In genomic region chr7:45158991-45159390, GRCm38 (mm10) we compare ENCODE assay signal across 42 mouse cellular contexts. TPM values are rescaled to one million over a fixed set of nuclear protein-coding genes. Genes with fewer than 3 reads are reported as not detected.
"Had no signal": no experiment of that assay in that cellular context is flagged by ENCODE, and none has a peak within 500 bp of the region (broad histone marks: within the 10 kb centered on the region; RNA-seq: fewer than 3 reads in every experiment).

No protein-coding gene starts in this region.

- ATAC-seq: hindbrain, postnatal 0 days; intestine, embryonic 16.5 days; liver, embryonic 12.5 days had no signal

- DNase-seq: gastrocnemius, postnatal 14 days; gastrocnemius, postnatal 36 days; heart, adult 2 months; heart, postnatal 14 days; heart, postnatal 36 days; kidney, adult 11 months; kidney, adult 2 months; kidney, adult 9 months; kidney, postnatal 14 days; kidney, postnatal 36 days; layer of hippocampus, adult 9-11 months; layer of hippocampus, postnatal 36 days; left cerebral cortex, postnatal 4 days had no signal

- H3K27ac ChIP-seq: heart, adult 2 months; hindbrain, embryonic 13.5 days; hindbrain, embryonic 15.5 days; hindbrain, postnatal 0 days; kidney, embryonic 15.5 days; kidney, postnatal 0 days; limb, embryonic 13.5 days; limb, embryonic 15.5 days; liver, embryonic 12.5 days; liver, embryonic 14.5 days had no signal

- H3K4me2 ChIP-seq: heart, embryonic 11.5 days; hindbrain, embryonic 13.5 days; hindbrain, embryonic 15.5 days; kidney, embryonic 15.5 days; limb, embryonic 13.5 days; limb, embryonic 15.5 days; liver, embryonic 12.5 days had no signal

- H3K4me3 ChIP-seq: heart, adult 2 months; hindbrain, embryonic 13.5 days; hindbrain, embryonic 15.5 days; kidney, embryonic 15.5 days; limb, embryonic 13.5 days; limb, embryonic 15.5 days; liver, embryonic 12.5 days had no signal

- H3K9ac ChIP-seq: hindbrain, embryonic 13.5 days; hindbrain, embryonic 15.5 days; kidney, embryonic 15.5 days; limb, embryonic 13.5 days; limb, embryonic 15.5 days; liver, embryonic 12.5 days; liver, embryonic 14.5 days had no signal

- H3K9me3 ChIP-seq: hindbrain, embryonic 13.5 days; hindbrain, embryonic 15.5 days; kidney, embryonic 15.5 days; limb, embryonic 13.5 days; limb, embryonic 15.5 days; liver, embryonic 12.5 days had no signal

RNA-seq across cellular contexts. Expression of gene Slc17a7, which starts 4.8 kb away (rescaled TPM):
- total RNA-seq: hematopoietic stem cell, adult 5-6 weeks; liver, adult 2 months had no signal
- polyA plus RNA-seq: intestine, embryonic 16.5 days; kidney, adult 2 months; liver, adult 2 months; liver, embryonic 12.5 days; liver, embryonic 16.5 days had no signal

RNA-seq across cellular contexts. Expression of gene Gfy, which starts 20.4 kb away (rescaled TPM):
- total RNA-seq: gastrocnemius, adult 18-20 months; gastrocnemius, adult 8-10 months; gastrocnemius, postnatal 36 days; heart, adult 2 months; heart, postnatal 14 days; heart, postnatal 36 days; hematopoietic stem cell, adult 5-6 weeks; hindbrain, postnatal 0 days; liver, adult 2 months had no signal
- polyA plus RNA-seq: gonadal fat pad, adult 2 months; heart, adult 2 months; heart, embryonic 11.5 days; heart, embryonic 14.5 days; heart, embryonic 16.5 days; hindbrain, embryonic 11.5 days; hindbrain, embryonic 13.5 days; hindbrain, embryonic 15.5 days; hindbrain, postnatal 0 days; intestine, embryonic 14.5 days; intestine, embryonic 16.5 days; kidney, adult 2 months; kidney, embryonic 15.5 days; kidney, postnatal 0 days; large intestine, adult 2 months; limb, embryonic 11.5 days; limb, embryonic 13.5 days; limb, embryonic 15.5 days; liver, adult 2 months; liver, embryonic 12.5 days; liver, embryonic 14.5 days; liver, embryonic 16.5 days had no signal

RNA-seq across cellular contexts. Expression of gene Pth2, which starts 21.8 kb away (rescaled TPM):
- total RNA-seq: gastrocnemius, adult 18-20 months; gastrocnemius, adult 8-10 months; gastrocnemius, postnatal 14 days; gastrocnemius, postnatal 36 days; heart, adult 2 months; heart, postnatal 14 days; heart, postnatal 36 days; hematopoietic stem cell, adult 5-6 weeks; hindbrain, postnatal 0 days; layer of hippocampus, adult 18-20 months; layer of hippocampus, adult 8-10 months; layer of hippocampus, postnatal 14 days; layer of hippocampus, postnatal 36 days; left cerebral cortex, adult 18-20 months; left cerebral cortex, postnatal 10 days; left cerebral cortex, postnatal 25 days; left cerebral cortex, postnatal 4 days; liver, adult 2 months had no signal
- polyA plus RNA-seq: gonadal fat pad, adult 2 months; heart, adult 2 months; heart, embryonic 11.5 days; hindbrain, embryonic 11.5 days; intestine, embryonic 14.5 days; intestine, embryonic 16.5 days; kidney, adult 2 months; kidney, embryonic 15.5 days; kidney, postnatal 0 days; large intestine, adult 2 months; limb, embryonic 11.5 days; limb, embryonic 13.5 days; limb, embryonic 15.5 days; liver, adult 2 months; liver, embryonic 12.5 days; liver, embryonic 14.5 days; liver, embryonic 16.5 days had no signal
